Mouse (Mus musculus) liver, embryonic 14.5 days (tissue): ENCODE measurements around the gene Rcor1.

Source experiments
- CTCF ChIP-seq: IDR thresholded peaks from 2 replicates; pipeline ENCODE4 v1.5.1; 2016; ENCODE audit warnings: antibody characterized with exemption, low read depth, control low read depth
- EP300 ChIP-seq: IDR thresholded peaks from 2 replicates; pipeline ENCODE4 v1.6.1; 2016; ENCODE audit warnings: antibody characterized with exemption, low read depth

- TF ChIP-seq CTCF (no peak), EP300 (peak; percentile 61; the same call in 1 of the 2 replicates)
Measured at GRCm38 (mm10) chr12:111028176-111029167, 10.7 kb upstream of the Rcor1 start.
